Mouse (Mus musculus) gastrocnemius, adult 18-20 months (tissue): ENCODE data around the gene Nudt2. TPM values are rescaled to one million over a fixed set of nuclear protein-coding genes. Genes with fewer than 3 reads are reported as not detected.
"Not testable (repeated sequence)": the region's sequence is repeated elsewhere in the genome, so short reads cannot be mapped to it uniquely, and the experiment has no call there.

Source experiments
- DNase-seq: peaks from one replicate; pipeline ENCODE4 v3.0.0; 2021; ENCODE audit warnings: low spot score
- long read RNA-seq, 2 experiments: library from polyadenylated mRNA; stranded (forward); transcript quantifications; one replicate each; pipeline ENCODE4 v2.0.0; 2021
- total RNA-seq, 2 experiments: library from RNA; stranded (reverse); gene quantifications; 2 replicates each; pipeline ENCODE4 v1.2.3; 2021

The Nudt2 gene
- 10 to 100 TPM; 26.5 to 28.8 TPM for total RNA-seq
- long read RNA-seq, experiment 1, transcript Nudt2-201 (3 exons, 845 nt) = major isoform, 8 of 10 reads
- long read RNA-seq, experiment 1, partial matches to known transcripts = 2 of 10 reads
- long read RNA-seq, experiment 1, other reads (novel, unspliced or antisense) = 0 of 10 reads
- long read RNA-seq, experiment 2, transcript Nudt2-201 (3 exons, 845 nt) = major isoform, 8 of 8 reads
- long read RNA-seq, experiment 2, partial matches to known transcripts = 0 of 8 reads
- long read RNA-seq, experiment 2, other reads (novel, unspliced or antisense) = 0 of 8 reads

- DNase-seq = peak; percentile 99
These were observed at the start of gene Nudt2, which contains the start of gene Kif24 for GRCm38 (mm10) chr4:41464345-41465286. Nudt2 (plus strand) TSS chr4:41465151. Kif24 (minus strand) TSS chr4:41464887.

DNA sequence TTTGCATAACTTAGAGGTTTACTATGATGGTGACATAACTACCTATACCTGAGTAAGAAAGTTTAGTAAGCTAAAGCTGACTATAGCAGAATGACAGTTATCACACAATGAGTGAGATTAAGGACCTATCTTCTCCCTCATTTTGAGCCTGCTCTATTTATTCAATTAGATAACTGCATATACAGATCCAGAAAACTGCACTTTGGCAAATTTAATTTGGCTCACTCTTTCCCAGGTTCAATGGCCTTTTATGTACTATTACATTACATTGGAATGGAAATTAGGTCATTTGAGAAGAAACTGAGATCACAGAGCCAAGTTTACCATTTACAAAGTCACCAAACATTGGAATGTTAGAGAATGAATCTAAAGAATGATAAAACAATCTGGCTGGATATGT lies 48.0 kb upstream of the Nudt2 start:
- no peak for DNase-seq

- no peak for DNase-seq
These were observed 26.0 kb upstream of the Nudt2 start for GRCm38 (mm10) chr4:41438931-41439330.

DNA sequence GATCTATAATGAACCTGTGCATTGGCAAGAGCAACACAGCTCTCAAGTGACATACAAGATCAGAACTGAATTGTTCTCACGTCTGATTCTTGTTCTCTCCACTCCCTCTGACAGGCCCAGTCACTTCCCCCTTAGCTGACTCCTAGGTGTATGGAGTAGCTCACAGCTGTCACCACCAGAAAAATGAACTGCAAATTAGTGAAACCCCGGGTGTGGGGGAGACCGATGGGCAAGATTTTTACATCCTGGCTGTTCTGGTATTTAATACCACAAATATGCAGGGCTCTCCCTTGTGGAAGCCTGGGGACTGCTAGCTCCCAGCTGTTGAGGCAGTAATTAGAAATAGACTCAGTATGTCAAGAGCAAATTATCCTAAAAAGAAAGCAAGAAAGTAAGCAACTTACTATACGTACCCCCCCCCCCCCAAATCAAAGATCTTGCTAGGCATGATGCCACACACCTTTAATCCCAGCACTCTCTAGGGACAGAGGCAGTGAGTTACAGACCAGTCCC lies 22.1 kb upstream of the Nudt2 start:
- DNase-seq = no peak

GRCm38 (mm10) chr4:41447595-41447994 lies 17.4 kb upstream of the Nudt2 start:
- DNase-seq = no peak

DNA sequence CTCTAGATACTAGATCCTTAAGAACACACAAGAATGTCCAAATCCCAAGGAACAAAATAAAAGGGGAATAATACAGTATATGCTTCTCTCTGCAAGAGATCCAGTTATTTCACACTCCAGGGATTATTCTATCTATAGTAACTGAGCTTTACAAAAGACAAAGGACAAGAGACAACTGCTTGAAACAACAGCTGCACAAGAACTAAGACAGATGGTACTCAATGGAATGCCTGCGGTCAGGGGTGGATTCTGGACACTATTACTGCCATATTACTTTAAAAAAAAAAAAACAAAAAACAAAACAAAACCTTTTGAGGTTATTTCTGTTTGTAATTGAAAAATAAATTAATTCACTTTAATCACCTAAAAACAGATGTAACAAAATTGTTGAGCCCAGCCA lies 4.3 kb upstream of the Nudt2 start:
- no peak for DNase-seq

DNA sequence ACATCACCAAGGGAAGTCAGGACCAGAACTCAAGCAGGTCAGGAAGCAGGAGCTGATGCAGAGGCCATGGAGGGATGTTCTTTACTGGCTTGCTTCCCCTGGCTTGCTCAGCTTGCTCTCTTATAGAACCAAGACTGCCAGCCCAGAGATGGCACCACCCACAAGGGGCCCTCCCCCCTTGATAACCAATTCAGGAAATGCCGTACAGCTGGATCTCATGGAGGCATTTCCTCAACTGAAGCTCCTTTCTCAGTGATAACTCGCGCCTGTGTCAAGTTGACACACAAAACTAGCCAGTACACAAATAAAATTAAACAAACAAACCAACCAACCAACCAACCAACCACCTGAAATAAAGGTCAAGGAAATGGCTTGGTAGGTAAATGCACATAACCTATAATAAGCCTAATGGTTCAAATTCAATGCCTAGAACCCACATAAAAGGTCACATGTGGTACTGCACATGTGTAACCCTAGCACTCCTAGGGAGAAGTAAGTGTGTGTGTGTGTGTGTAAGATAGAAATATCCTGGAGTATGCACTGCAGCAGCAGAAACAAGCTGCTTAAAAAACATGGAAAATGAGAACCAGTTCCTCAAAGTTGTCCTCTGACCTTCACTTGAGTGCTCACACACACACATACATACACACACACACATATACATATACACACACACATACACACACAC lies 1.8 kb upstream of the Nudt2 start:
- not testable (repeated sequence) for DNase-seq

- DNase-seq = no peak
These were observed 325 bp downstream of the Nudt2 start for GRCm38 (mm10) chr4:41465287-41465665.

DNA sequence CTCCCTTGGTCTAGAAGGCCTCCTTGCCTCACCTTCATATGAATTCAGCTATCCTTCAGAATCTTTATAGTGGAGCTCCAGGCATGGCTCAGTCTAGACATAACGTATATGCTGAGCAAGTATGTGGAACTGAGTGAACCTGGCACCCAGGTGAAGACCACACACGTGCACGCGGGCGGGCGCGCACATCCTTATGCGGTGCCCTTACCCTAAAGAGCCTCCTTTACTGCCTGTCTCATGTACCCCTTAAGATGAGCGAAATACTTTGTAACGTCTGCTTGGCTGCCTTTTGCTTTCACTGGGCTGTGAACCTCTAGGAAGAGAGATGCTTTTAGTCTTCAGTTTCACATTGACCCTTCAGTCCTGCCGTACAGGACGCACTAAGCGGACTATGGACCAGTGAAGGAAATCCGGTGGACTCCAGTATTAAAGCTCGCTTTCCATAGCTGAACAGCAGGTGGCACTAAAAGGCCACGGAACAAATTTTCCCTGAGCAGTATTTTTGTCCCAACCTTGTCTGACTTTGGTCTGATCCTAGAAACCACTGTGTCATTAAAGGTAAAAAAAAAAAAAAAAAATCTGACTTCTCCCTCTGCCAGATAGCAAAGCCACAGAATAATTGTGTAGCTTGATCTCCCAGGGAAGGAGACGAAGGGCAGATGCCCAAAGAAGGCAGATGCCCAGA lies 3.6 kb downstream of the Nudt2 start:
- peak; percentile 77 for DNase-seq

GRCm38 (mm10) chr4:41469199-41469598 lies 4.2 kb downstream of the Nudt2 start:
- no peak for DNase-seq

DNA sequence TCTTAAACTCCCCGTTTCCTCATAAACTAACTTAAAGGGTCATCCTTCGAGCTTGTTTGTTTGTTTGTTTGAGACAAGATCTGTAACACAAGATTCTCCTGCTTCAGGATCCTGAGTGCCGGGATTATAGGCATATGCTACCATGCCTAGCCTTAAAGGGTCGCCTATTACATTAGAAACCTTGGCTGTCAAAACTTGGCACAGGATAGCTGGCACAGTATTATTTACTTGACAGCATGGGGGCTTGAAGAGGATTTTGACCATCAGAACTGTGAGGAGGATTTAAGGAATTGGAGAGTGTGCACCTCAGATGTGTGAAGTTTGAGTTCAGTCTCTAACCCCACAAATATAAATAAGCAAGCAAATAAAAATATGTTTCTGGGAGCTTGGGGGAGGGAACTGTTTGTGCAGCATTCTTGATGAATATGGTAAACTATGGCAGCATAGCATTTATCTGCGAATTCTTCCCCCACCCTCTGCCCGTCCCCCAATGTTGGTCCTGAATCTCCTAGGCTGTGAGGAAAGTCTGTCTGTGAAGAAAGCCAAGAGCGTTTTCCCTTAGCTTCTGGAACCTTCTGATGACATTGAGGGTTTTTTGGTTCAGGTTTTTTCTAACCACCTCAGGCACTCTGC lies 5.2 kb downstream of the Nudt2 start:
- no peak for DNase-seq

GRCm38 (mm10) chr4:41470684-41471383 lies 5.9 kb downstream of the Nudt2 start:
- DNase-seq = no peak

- DNase-seq = no peak
These were observed 6.4 kb downstream of the Nudt2 start for GRCm38 (mm10) chr4:41471384-41471689.

DNA sequence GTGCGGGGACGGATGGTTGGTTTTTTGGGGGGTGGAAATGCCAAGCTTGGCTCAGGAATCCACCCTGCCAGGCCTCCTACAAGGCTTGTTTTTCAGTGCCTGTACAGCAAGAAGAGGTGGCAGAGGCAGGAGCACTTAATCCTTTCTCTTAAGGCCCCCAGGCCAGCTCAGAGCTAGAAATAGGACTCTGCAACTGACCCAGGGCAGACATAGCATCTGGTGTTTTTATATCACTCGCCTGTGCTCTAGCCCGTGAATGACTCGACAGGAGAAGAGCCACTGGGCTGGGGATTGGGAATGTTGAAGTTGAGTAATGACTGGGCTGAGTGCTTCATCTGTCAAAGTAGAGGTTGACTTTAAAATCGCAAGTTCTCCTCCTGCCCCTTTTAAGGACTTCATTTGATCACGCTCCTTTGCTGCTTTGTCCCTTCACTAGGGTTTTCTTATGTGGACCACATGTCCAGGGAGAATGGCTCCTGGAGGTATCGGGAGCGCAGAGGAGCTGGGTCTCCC lies 12.8 kb downstream of the Nudt2 start:
- peak; percentile 56 for DNase-seq

- DNase-seq = no peak
These were observed 14.0 kb downstream of the Nudt2 start for GRCm38 (mm10) chr4:41478751-41479455.

- no peak for DNase-seq
These were observed 14.5 kb downstream of the Nudt2 start for GRCm38 (mm10) chr4:41479456-41479804.

- DNase-seq = peak; percentile 90
These were observed 15.3 kb downstream of the Nudt2 start for GRCm38 (mm10) chr4:41480254-41480653.

DNA sequence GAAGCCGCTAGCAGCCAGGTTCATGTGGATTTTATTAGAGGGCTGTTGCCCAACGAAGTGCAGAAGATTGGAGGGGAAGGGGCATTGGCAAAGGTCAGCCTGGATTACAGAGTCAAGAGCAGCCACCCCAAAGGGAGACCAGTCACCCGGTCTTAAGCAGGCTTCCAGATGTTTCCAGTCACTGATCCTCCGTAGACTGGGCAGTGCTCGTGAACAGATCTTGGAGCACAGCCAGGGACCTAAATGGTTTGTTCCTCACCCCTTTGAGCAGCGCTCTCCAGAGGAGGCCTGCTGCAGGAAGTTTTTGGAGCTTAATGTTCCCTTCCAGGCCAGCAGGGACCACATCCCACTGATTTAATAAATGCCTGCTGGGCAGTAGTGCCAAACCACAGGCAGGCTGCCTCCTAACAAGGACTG lies 16.7 kb downstream of the Nudt2 start:
- peak; percentile 85 for DNase-seq

DNA sequence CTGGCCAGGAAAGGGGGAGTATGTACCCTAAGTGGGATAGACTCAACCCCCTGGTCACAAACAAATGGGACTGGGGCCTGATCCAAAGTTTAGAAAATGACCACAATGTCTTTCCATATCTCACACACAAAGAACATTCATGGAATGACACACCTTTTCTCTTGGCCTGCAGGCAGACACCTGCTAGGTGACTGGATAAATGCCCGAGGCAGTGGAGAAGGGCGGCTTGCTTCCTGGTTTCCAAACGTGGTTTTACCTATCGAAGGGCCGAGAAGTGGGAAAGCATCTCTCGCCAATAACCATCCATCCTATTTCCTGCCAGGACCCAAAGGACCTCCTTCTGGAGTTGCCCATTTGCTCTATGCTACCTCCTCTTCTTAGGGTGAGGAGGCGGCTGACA lies 28.0 kb downstream of the Nudt2 start:
- DNase-seq = no peak
